Mouse (Mus musculus) MEL (cell line): ENCODE measurements around the gene Arhgap42. TPM values are rescaled to one million over a fixed set of nuclear protein-coding genes. Genes with fewer than 3 reads are reported as not detected.

Experiments
- DNase-seq: peaks from one replicate; pipeline ENCODE4 v3.0.0; 2011; ENCODE audit warnings: low read depth, low spot score
- H3K27ac ChIP-seq: 2 replicates; pipeline ENCODE4 v1.5.1; 2012; ENCODE audit warnings: low read depth, mild to moderate bottlenecking, control low read depth, low read length, moderate library complexity; ENCODE audit not compliant: control insufficient read depth
- H3K27me3 ChIP-seq, 2 experiments: fragments of 150-350 bp in 1 of 2; sonication (generic) in 1 of 2; 2 replicates each; pipeline ENCODE4 v1.6.1; 2012; ENCODE audit warnings: low read length in 2 of 2, mild to moderate bottlenecking in 2 of 2, improper control_type of control experiment in 1 of 2, moderate library complexity in 1 of 2; ENCODE audit not compliant: insufficient read depth in 2 of 2, control insufficient read depth in 1 of 2
- H3K36me3 ChIP-seq, 2 experiments: 2 replicates each; pipeline ENCODE4 v1.6.1; 2012 to 2014; ENCODE audit warnings: low read length in 2 of 2, improper control_type of control experiment in 1 of 2, inconsistent platforms in 1 of 2, mild to moderate bottlenecking in 1 of 2; ENCODE audit not compliant: insufficient read depth in 2 of 2, control insufficient read depth in 1 of 2
- H3K4me1 ChIP-seq, 2 experiments: fragments of 150-350 bp in 1 of 2; sonication (generic) in 1 of 2; 2 replicates each; pipeline ENCODE4 v1.6.1; 2012; ENCODE audit warnings: low read length in 2 of 2, improper control_type of control experiment in 1 of 2, mild to moderate bottlenecking in 1 of 2; ENCODE audit not compliant: insufficient read depth in 2 of 2, control insufficient read depth in 1 of 2
- H3K4me3 ChIP-seq, 2 experiments: fragments of 150-350 bp in 1 of 2; sonication (generic) in 1 of 2; 2 replicates each; pipeline ENCODE4 v1.5.1; 2012; ENCODE audit warnings: low read depth in 2 of 2, low read length in 2 of 2, mild to moderate bottlenecking in 2 of 2, moderate library complexity in 2 of 2, control low read depth in 1 of 2, improper control_type of control experiment in 1 of 2; ENCODE audit not compliant: control insufficient read depth in 1 of 2, insufficient read depth in 1 of 2
- H3K79me2 ChIP-seq: 2 replicates; pipeline ENCODE4 v1.6.1; 2012; ENCODE audit warnings: mild to moderate bottlenecking, low read length, moderate library complexity; ENCODE audit not compliant: control insufficient read depth, poor library complexity, insufficient read depth
- H3K9ac ChIP-seq: 2 replicates; pipeline ENCODE4 v1.6.1; 2012; ENCODE audit warnings: low read depth, mild to moderate bottlenecking, control low read depth, low read length, moderate library complexity; ENCODE audit not compliant: control insufficient read depth, poor library complexity, severe bottlenecking
- H3K9me3 ChIP-seq: fragments of 150-350 bp; sonication (generic); replicated peaks from 2 replicates; pipeline ENCODE4 v1.6.1; 2012; ENCODE audit warnings: mild to moderate bottlenecking, low read length, improper control_type of control experiment, moderate library complexity; ENCODE audit not compliant: insufficient read depth
- BHLHE40 ChIP-seq: IDR thresholded peaks from 2 replicates; pipeline ENCODE4 v1.6.1; 2012; ENCODE audit warnings: low read depth, mild to moderate bottlenecking, inconsistent platforms, low read length, improper control_type of control experiment, borderline replicate concordance
- CHD1 ChIP-seq: IDR thresholded peaks from 2 replicates; pipeline ENCODE4 v1.6.1; 2012; ENCODE audit warnings: low read depth, mild to moderate bottlenecking, inconsistent platforms, low read length, improper control_type of control experiment
- CTCF ChIP-seq, 3 experiments: IDR thresholded peaks in 2 of 3; conservative IDR thresholded peaks in 1 of 3; 2 replicates each; pipeline ENCODE4 v1.5.1; 2011 to 2012; ENCODE audit warnings: low read length in 3 of 3, low read depth in 2 of 3, mild to moderate bottlenecking in 2 of 3, improper control_type of control experiment in 1 of 3, inconsistent platforms in 1 of 3, mixed read lengths in 1 of 3, moderate library complexity in 1 of 3; ENCODE audit not compliant: control insufficient read depth in 1 of 3, insufficient read depth in 1 of 3, poor library complexity in 1 of 3, severe bottlenecking in 1 of 3
- E2F4 ChIP-seq: IDR thresholded peaks from 2 replicates; pipeline ENCODE4 v1.6.1; 2011; ENCODE audit warnings: low read depth, low read length, improper control_type of control experiment, borderline replicate concordance
- ELF1 ChIP-seq: IDR thresholded peaks from 2 replicates; pipeline ENCODE4 v1.6.1; 2014; ENCODE audit warnings: low read depth, mild to moderate bottlenecking, inconsistent platforms, low read length, improper control_type of control experiment, moderate library complexity
- ETS1 ChIP-seq: IDR thresholded peaks from 2 replicates; pipeline ENCODE4 v1.6.1; 2012; ENCODE audit warnings: low read depth, mild to moderate bottlenecking, inconsistent platforms, low read length, improper control_type of control experiment, moderate library complexity
- GATA1 ChIP-seq: IDR thresholded peaks from 2 replicates; pipeline ENCODE4 v1.6.1; 2011; ENCODE audit warnings: low read depth, low read length, improper control_type of control experiment
- JUND ChIP-seq: IDR thresholded peaks from 2 replicates; pipeline ENCODE4 v1.6.1; 2011; ENCODE audit warnings: low read depth, mild to moderate bottlenecking, improper control_type of control experiment, low read length
- KAT2A ChIP-seq: conservative IDR thresholded peaks from 2 replicates; pipeline ENCODE4 v1.6.1; 2012; ENCODE audit warnings: low read depth, low read length, improper control_type of control experiment, inconsistent platforms
- MAFK ChIP-seq: IDR thresholded peaks from 2 replicates; pipeline ENCODE4 v1.6.1; 2011; ENCODE audit warnings: low read depth, mild to moderate bottlenecking, low read length, improper control_type of control experiment, borderline replicate concordance
- MAX ChIP-seq: IDR thresholded peaks from 2 replicates; pipeline ENCODE4 v1.6.1; 2011; ENCODE audit warnings: low read length, improper control_type of control experiment
- MAZ ChIP-seq: IDR thresholded peaks from 2 replicates; pipeline ENCODE4 v1.6.1; 2012; ENCODE audit warnings: low read depth, mild to moderate bottlenecking, inconsistent platforms, low read length, improper control_type of control experiment
- MYB ChIP-seq: IDR thresholded peaks from 2 replicates; pipeline ENCODE4 v1.6.1; 2011; ENCODE audit warnings: mild to moderate bottlenecking, low read depth, low read length, improper control_type of control experiment
- NELFE ChIP-seq: IDR thresholded peaks from 2 replicates; pipeline ENCODE4 v1.6.1; 2011; ENCODE audit warnings: low read depth, low read length, improper control_type of control experiment
- NRF1 ChIP-seq: IDR thresholded peaks from 2 replicates; pipeline ENCODE4 v1.6.1; 2014; ENCODE audit warnings: low read depth, mild to moderate bottlenecking, inconsistent platforms, low read length, improper control_type of control experiment, moderate library complexity; ENCODE audit not compliant: poor library complexity, insufficient read depth, severe bottlenecking
- POLR2A ChIP-seq, 2 experiments: IDR thresholded peaks; 2 replicates each; pipeline ENCODE4 v1.6.1; 2011 to 2012; ENCODE audit warnings: low read length in 2 of 2, mild to moderate bottlenecking in 2 of 2, control low read depth in 1 of 2, improper control_type of control experiment in 1 of 2, low read depth in 1 of 2, moderate library complexity in 1 of 2; ENCODE audit not compliant: control insufficient read depth in 1 of 2, insufficient read depth in 1 of 2, poor library complexity in 1 of 2
- POLR2AphosphoS2 ChIP-seq: IDR thresholded peaks from 2 replicates; pipeline ENCODE4 v1.6.1; 2011; ENCODE audit warnings: low read length, improper control_type of control experiment
- RAD21 ChIP-seq: IDR thresholded peaks from 2 replicates; pipeline ENCODE4 v1.6.1; 2011; ENCODE audit warnings: mild to moderate bottlenecking, low read depth, low read length, improper control_type of control experiment
- SIN3A ChIP-seq: IDR thresholded peaks from 2 replicates; pipeline ENCODE4 v1.6.1; 2012; ENCODE audit warnings: low read length, improper control_type of control experiment, inconsistent platforms
- TBP ChIP-seq: IDR thresholded peaks from 2 replicates; pipeline ENCODE4 v1.8.0; 2011; ENCODE audit warnings: low read depth, low read length, improper control_type of control experiment
- TCF12 ChIP-seq: IDR thresholded peaks from 2 replicates; pipeline ENCODE4 v1.6.1; 2014; ENCODE audit warnings: low read depth, mild to moderate bottlenecking, inconsistent platforms, low read length, improper control_type of control experiment, moderate library complexity
- UBTF ChIP-seq: IDR thresholded peaks from 2 replicates; pipeline ENCODE4 v1.6.1; 2012; ENCODE audit warnings: low read depth, mild to moderate bottlenecking, inconsistent platforms, low read length, improper control_type of control experiment, moderate library complexity, borderline replicate concordance; ENCODE audit not compliant: insufficient read depth
- USF1 ChIP-seq: IDR thresholded peaks from 2 replicates; pipeline ENCODE4 v1.6.1; 2014; ENCODE audit warnings: low read depth, mild to moderate bottlenecking, inconsistent platforms, low read length, improper control_type of control experiment, moderate library complexity
- USF2 ChIP-seq, 2 experiments: IDR thresholded peaks; 2 replicates each; pipeline ENCODE4 v1.6.1; 2011 to 2012; ENCODE audit warnings: improper control_type of control experiment in 2 of 2, low read length in 2 of 2, borderline replicate concordance in 1 of 2, inconsistent platforms in 1 of 2, low read depth in 1 of 2, mild to moderate bottlenecking in 1 of 2; ENCODE audit not compliant: insufficient read depth in 1 of 2
- ZC3H11A ChIP-seq: IDR thresholded peaks from 2 replicates; pipeline ENCODE4 v1.6.1; 2012; ENCODE audit warnings: low read depth, mild to moderate bottlenecking, inconsistent platforms, low read length, improper control_type of control experiment
- ZKSCAN1 ChIP-seq: IDR thresholded peaks from 2 replicates; pipeline ENCODE4 v1.6.1; 2012; ENCODE audit warnings: low read depth, mild to moderate bottlenecking, inconsistent platforms, low read length, improper control_type of control experiment, moderate library complexity
- ZMIZ1 ChIP-seq: IDR thresholded peaks from 2 replicates; pipeline ENCODE4 v1.6.1; 2012; ENCODE audit warnings: low read depth, mild to moderate bottlenecking, inconsistent platforms, low read length, improper control_type of control experiment, moderate library complexity
- ZNF384 ChIP-seq: IDR thresholded peaks from 2 replicates; pipeline ENCODE4 v1.6.1; 2012; ENCODE audit warnings: low read depth, mild to moderate bottlenecking, inconsistent platforms, low read length, improper control_type of control experiment
- polyA plus RNA-seq, 2 experiments: library from polyadenylated mRNA; stranded (reverse) in 1 of 2; unstranded in 1 of 2; fragments of >175 nt in 1 of 2; fragments of >200 nt in 1 of 2; gene quantifications; 2 replicates each; pipeline versions ENCODE4 v1.2.1 to v1.2.4; 2012; ENCODE audit warnings: low replicate concordance in 2 of 2, low read depth in 1 of 2; ENCODE audit not compliant: insufficient read length in 2 of 2, insufficient read depth in 1 of 2, missing spikeins in 1 of 2
- total RNA-seq: library from RNA; depleted of rRNA; stranded (reverse); fragments of 300-350 nt; gene quantifications from 2 replicates; pipeline ENCODE4 v1.2.3, GENCODE M21; 2012

Arhgap42 gene
- total and polyA plus RNA-seq, 3 experiments: not detected

DNA sequence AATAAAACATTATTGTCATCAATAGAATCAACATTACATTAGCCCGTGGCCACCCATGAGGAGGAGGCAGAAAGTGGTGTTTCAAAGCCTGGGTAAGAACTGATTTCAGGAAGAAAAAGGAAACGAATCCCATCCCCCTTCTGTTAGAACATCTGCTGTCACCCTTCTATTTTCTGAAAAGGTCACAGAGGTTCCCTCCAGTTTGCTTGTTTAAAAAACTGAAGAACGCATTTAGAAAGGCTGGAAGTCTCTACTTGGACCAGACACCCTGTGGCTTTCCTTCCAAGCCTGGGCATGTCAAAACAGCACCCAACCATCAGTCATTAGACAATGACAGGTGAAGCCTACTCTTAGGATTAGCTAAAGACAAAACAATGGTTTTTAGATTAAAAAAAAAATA, 40.3 kb downstream of the Arhgap42 start:
- DNase-seq: no peak
- no peaks in the 10 kb centered on the region for H3K27me3 ChIP-seq
- no peak for TF ChIP-seq NRF1
- TF ChIP-seq RAD21: no peak
- TF ChIP-seq JUND: no peak
- TF ChIP-seq POLR2AphosphoS2: no peak
- TF ChIP-seq ZMIZ1: no peak
- no peak for TF ChIP-seq ELF1
- TF ChIP-seq TBP: no peak
- no peak for TF ChIP-seq ZKSCAN1
- TF ChIP-seq TCF12: no peak
- no peak for TF ChIP-seq BHLHE40
- TF ChIP-seq CHD1: no peak
- no peak for TF ChIP-seq GATA1
- TF ChIP-seq ZC3H11A: no peak
- no peak for TF ChIP-seq MAZ
- no peak for TF ChIP-seq UBTF
- TF ChIP-seq ZNF384: no peak
- TF ChIP-seq ETS1: no peak
- H3K36me3 ChIP-seq: no peaks in the 10 kb centered on the region
- H3K79me2 ChIP-seq: no peaks in the 10 kb centered on the region
- H3K4me1 ChIP-seq: no peaks in the 10 kb centered on the region
- H3K9me3 ChIP-seq: no peaks in the 10 kb centered on the region
- H3K27ac ChIP-seq: no peak overlapping the region
- no peak overlapping the region for H3K4me3 ChIP-seq
- no peak overlapping the region for H3K9ac ChIP-seq

DNA sequence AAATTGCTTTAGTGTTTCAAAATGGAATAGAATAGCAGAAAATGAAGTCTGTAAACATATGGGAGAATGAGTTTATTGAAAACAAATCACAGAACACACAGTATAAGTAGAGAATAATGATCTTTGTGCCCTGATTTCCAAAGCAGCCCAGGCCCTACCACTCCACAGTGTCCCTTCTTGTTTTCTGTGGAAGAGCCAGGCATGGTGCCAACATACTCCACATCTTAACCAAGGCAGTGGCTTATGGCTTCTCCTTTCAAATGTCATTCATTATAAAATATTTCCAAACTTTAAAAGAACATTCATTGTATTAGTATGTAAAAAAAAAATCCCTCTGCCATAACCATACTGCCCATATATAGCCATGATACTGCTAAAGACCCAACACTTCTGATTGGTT, 42.9 kb downstream of the Arhgap42 start:
- no peaks in the 10 kb centered on the region for H3K36me3 ChIP-seq
- H3K4me1 ChIP-seq: no peaks in the 10 kb centered on the region
- no peaks in the 10 kb centered on the region for H3K27me3 ChIP-seq
- DNase-seq: no peak
- no peak overlapping the region for H3K4me3 ChIP-seq
- no peak overlapping the region for H3K9ac ChIP-seq
- no peak overlapping the region for H3K27ac ChIP-seq
- no peaks in the 10 kb centered on the region for H3K79me2 ChIP-seq
- TF ChIP-seq KAT2A: no peak
- TF ChIP-seq ELF1: no peak
- no peak for TF ChIP-seq USF2 (IDR thresholded peaks at IDR 0.05; ENCODE audit: borderline replicate concordance in 1 of 2, insufficient read depth in 1 of 2, low read depth in 1 of 2, low read length in 2 of 2)
- TF ChIP-seq ETS1: no peak
- no peak for TF ChIP-seq POLR2A (IDR thresholded peaks at IDR 0.05; ENCODE audit: control insufficient read depth in 1 of 2, insufficient read depth in 1 of 2, low read depth in 1 of 2, low read length in 2 of 2, poor library complexity in 1 of 2)
- TF ChIP-seq USF1: no peak
- no peak for TF ChIP-seq JUND
- no peak for TF ChIP-seq GATA1
- no peak for TF ChIP-seq ZC3H11A
- no peak for TF ChIP-seq ZMIZ1
- no peak for TF ChIP-seq MAFK
- TF ChIP-seq ZNF384: no peak
- no peak for TF ChIP-seq TCF12
- no peak for TF ChIP-seq MAX
- no peak for TF ChIP-seq MYB
- no peak for TF ChIP-seq SIN3A
- TF ChIP-seq RAD21: no peak
- no peak for TF ChIP-seq E2F4
- no peak for TF ChIP-seq NELFE
- no peak for TF ChIP-seq CTCF (IDR thresholded peaks at IDR 0.05 in 2 of 3, conservative IDR thresholded peaks at IDR 0.05 in 1 of 3; ENCODE audit: control insufficient read depth in 1 of 3, insufficient read depth in 1 of 3, low read depth in 2 of 3, low read length in 3 of 3, poor library complexity in 1 of 3, severe bottlenecking in 1 of 3)
- H3K9me3 ChIP-seq: no peaks in the 10 kb centered on the region
